Mouse (Mus musculus): ENCODE results near the gene Mphosph10. TPM values are rescaled to one million over a fixed set of nuclear protein-coding genes. Genes with fewer than 3 reads are reported as not detected.

Mphosph10 gene
- polyA plus RNA-seq, 1 experiment: 9.3 TPM

Other genes starting within 250 kb of the Mphosph10 start
- gene Trpm1, start 238.4 kb downstream of the Mphosph10 start, polyA plus RNA-seq (2012; fragmentation: generic; extraction: Trizol): 0.02 TPM
- 9.4 TPM for gene Mtmr10, start 104.6 kb downstream of the Mphosph10 start, polyA plus RNA-seq (2012; fragmentation: generic; extraction: Trizol)
- 1.6 TPM for gene Fan1, start 18.2 kb downstream of the Mphosph10 start, polyA plus RNA-seq (2012; fragmentation: generic; extraction: Trizol)
- 6.9 TPM for gene Mcee, start 339 bp upstream of the Mphosph10 start, polyA plus RNA-seq (2012; fragmentation: generic; extraction: Trizol)
- gene Apba2, start 109.4 kb upstream of the Mphosph10 start, polyA plus RNA-seq (2012; fragmentation: generic; extraction: Trizol): not detected